Mouse (Mus musculus): ENCODE measurements around the gene Ptcra.

The Ptcra gene

GRCm38 (mm10) chr17:46725731-46726645 is 37.5 kb downstream of the Ptcra start:
- DNase-seq (ENCODE audit: low spot score in 2 of 2), result no peak

DNA sequence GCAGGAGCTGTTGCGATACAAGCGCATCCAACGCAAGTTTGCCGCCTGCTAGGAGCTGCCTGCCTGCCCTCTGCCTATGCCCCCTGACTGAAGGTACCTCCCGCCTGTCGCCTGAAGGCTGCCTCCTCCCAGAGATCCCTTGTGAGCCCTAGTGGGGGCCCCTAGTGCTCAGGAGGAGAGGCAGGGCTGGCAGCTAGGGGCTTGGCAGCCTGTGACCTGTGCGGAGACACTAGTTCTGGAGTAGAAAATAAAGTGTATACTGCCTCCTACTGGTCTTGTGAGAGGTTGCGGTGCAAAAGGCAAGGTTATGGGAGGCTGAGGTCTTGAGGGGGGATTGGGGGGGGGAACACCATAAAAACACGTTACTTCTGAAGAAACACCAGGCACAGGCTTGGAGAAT is 38.2 kb downstream of the Ptcra start:
- DNase-seq (ENCODE audit: low spot score in 2 of 2), result no peak

GRCm38 (mm10) chr17:46724477-46725084 is 38.9 kb downstream of the Ptcra start:
- DNase-seq (ENCODE audit: low spot score in 2 of 2), result no peak

DNA sequence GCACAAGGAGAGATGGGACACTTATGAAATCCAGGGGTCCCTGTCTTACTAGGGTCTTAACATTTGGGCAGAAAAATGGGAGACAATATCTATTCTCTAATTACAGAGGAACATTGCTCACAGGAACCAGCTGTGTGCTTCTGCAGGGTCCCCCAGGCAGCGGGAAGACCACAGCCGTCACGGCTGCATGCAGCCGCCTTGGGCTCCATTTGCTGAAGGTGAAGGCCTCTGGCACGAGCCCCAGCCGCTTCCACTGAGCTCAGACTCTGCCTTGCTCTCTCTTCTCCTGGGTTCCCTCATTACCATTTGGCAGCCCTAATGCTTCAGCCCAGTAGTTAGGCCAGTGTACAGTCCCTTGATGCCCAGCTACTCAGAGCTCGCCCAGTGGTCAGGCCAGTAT is 42.4 kb downstream of the Ptcra start:
- DNase-seq (ENCODE audit: low spot score in 2 of 2), result no peak

DNA sequence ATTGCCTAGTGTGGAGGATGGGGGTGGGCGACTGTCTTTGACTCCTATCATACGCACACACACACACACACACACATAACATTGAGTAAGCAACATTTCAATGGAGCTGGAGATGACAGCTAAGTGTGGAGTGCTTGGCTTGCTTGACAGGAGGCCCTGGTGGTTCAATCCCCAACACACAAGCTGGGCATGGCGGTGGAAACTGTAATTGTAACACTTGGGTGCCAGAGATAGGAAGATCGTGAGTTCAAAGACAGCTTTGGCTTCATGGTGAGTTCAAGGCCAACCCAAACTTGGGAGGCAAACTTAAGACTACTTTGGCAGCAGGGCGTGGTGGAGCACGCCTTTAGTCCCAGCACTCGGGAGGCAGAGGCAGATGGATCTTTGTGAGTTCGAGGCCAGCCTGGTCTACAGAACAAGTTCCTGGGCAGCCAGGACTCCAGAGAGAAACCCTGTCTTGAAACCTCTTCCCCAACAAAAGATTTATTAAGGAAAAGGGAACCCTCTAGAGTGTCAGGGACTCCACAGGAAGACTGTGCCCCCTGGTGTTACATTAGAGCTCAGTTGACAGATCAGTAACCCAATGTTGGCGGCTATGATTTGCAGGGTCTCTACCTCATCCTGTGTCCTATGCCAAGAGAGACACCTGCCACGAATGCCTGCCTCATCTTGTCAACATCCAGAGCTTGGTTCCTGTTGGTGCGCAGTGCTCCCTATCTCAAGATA is 48.6 kb downstream of the Ptcra start:
- DNase-seq (ENCODE audit: low spot score in 2 of 2), result no peak

DNA sequence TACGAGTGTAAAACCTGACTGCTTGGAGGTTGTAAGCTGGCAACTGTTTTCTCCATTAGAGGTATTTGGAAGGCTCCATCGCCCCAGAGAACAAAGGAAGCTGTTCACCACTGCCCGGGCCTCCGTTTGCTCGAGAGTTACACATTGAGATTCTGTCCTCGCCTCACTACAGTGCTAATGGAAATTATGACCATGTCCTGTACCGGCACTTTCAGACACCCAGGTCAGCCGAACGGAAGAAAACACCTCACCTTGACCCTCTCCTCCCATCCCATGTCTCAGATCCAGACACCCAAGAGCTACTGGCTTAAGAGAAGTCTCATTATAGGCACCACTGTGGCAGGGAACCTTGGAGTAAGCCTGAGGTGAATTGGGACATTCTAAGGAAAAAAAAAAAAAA is 49.7 kb downstream of the Ptcra start:
- DNase-seq (ENCODE audit: low spot score in 2 of 2), result no peak

- no peak for DNase-seq (ENCODE audit: low spot score in 2 of 2)
Measured at GRCm38 (mm10) chr17:46712442-46712841, 51.1 kb downstream of the Ptcra start.

GRCm38 (mm10) chr17:46711612-46712271 is 51.8 kb downstream of the Ptcra start:
- DNase-seq (ENCODE audit: low spot score in 2 of 2), result peak; percentile 26 to 30

- peak; percentile 74 to 85 for DNase-seq (ENCODE audit: low spot score in 2 of 2)
Measured at GRCm38 (mm10) chr17:46710959-46711597, 52.4 kb downstream of the Ptcra start, which contains the start of gene Pex6. Pex6 (plus strand) TSS chr17:46711463.

GRCm38 (mm10) chr17:46706375-46707089 is 57.0 kb downstream of the Ptcra start:
- no peak for DNase-seq (ENCODE audit: low spot score in 2 of 2)

All from spleen, postnatal 14 days (tissue).